Mouse (Mus musculus) layer of hippocampus, adult 2 months (tissue): ENCODE data around the gene Pcnp. TPM values are rescaled to one million over a fixed set of nuclear protein-coding genes. Genes with fewer than 3 reads are reported as not detected.
"Not testable (repeated sequence)": the region's sequence is repeated elsewhere in the genome, so short reads cannot be mapped to it uniquely, and the experiment has no call there.

Experiments
- DNase-seq, 2 experiments: peaks; one replicate each; pipeline ENCODE4 v3.0.0; 2022; ENCODE audit warnings: low spot score in 2 of 2
- H3K27ac ChIP-seq: fragments of 200-600 bp; 2 replicates; pipeline ENCODE4 v1.8.1; 2022
- H3K4me3 ChIP-seq: fragments of 200-600 bp; 2 replicates; pipeline ENCODE4 v1.8.1; 2022; ENCODE audit warnings: mild to moderate bottlenecking
- CTCF ChIP-seq: fragments of 200-600 bp; conservative IDR thresholded peaks from 2 replicates; pipeline ENCODE4 v1.8.1; 2022; ENCODE audit warnings: antibody characterized with exemption, mild to moderate bottlenecking, moderate library complexity
- total RNA-seq, 2 experiments: library from RNA; stranded (reverse); gene quantifications; 2 replicates each; pipeline ENCODE4 v1.2.3; 2021

The Pcnp gene
- total RNA-seq, 2 experiments from 2014 or later = 145 to 161 TPM

GRCm38 (mm10) chr16:56062981-56063380 is 33.4 kb upstream of the Pcnp start:
- no peak for DNase-seq

GRCm38 (mm10) chr16:56061995-56062594 is 32.6 kb upstream of the Pcnp start:
- DNase-seq = no peak

More at GRCm38 (mm10) chr16:56062981-56063380, 33.4 kb upstream of the Pcnp start:
- Histone ChIP-seq H3K4me3 (no peak overlapping the region), H3K27ac (no peak overlapping the region)
- TF ChIP-seq CTCF = no peak

GRCm38 (mm10) chr16:56058151-56058550 is 28.6 kb upstream of the Pcnp start:
- Histone ChIP-seq H3K27ac (no peak overlapping the region), H3K4me3 (no peak overlapping the region)
- DNase-seq = no peak
- TF ChIP-seq CTCF = no peak

More at GRCm38 (mm10) chr16:56061995-56062594, 32.6 kb upstream of the Pcnp start:
- no peak overlapping the region for H3K27ac ChIP-seq
- no peak overlapping the region for H3K4me3 ChIP-seq
- TF ChIP-seq CTCF = no peak

GRCm38 (mm10) chr16:56056944-56057590 is 27.5 kb upstream of the Pcnp start:
- no peak for TF ChIP-seq CTCF
- no peak for DNase-seq
- H3K27ac ChIP-seq = no peak overlapping the region

GRCm38 (mm10) chr16:56055911-56056310 is 26.4 kb upstream of the Pcnp start:
- Histone ChIP-seq H3K27ac (no peak overlapping the region), H3K4me3 (no peak overlapping the region)
- no peak for DNase-seq
- no peak for TF ChIP-seq CTCF

More at GRCm38 (mm10) chr16:56056944-56057590, 27.5 kb upstream of the Pcnp start:
- no peak overlapping the region for H3K4me3 ChIP-seq

GRCm38 (mm10) chr16:56048038-56048437 is 18.5 kb upstream of the Pcnp start, which contains the start of gene Senp7:
TSS of gene Senp7 (plus strand) at chr16:56048338.
- H3K27ac ChIP-seq = peak within 1 kb of the TSS; percentile 61; the same call in 1 of the 2 replicates
- peak within 1 kb of the TSS; percentile 30; the same call in 1 of the 2 replicates for H3K4me3 ChIP-seq
- not testable (repeated sequence) for DNase-seq

- Histone ChIP-seq H3K27ac (peak overlapping the region; percentile 94), H3K4me3 (peak overlapping the region; percentile 89)
- TF ChIP-seq CTCF = no peak
- DNase-seq = no peak
Measured at GRCm38 (mm10) chr16:56038090-56038489, 8.6 kb upstream of the Pcnp start.

GRCm38 (mm10) chr16:56037138-56038010 is 7.8 kb upstream of the Pcnp start, which contains the start of gene Trmt10c:
TSS of gene Trmt10c (minus strand) at chr16:56037819.
- peak; percentile 92 to 95 for DNase-seq
- no peak for TF ChIP-seq CTCF
- H3K27ac ChIP-seq = peak within 1 kb of the TSS; percentile 94
- peak within 1 kb of the TSS; percentile 89 for H3K4me3 ChIP-seq

- TF ChIP-seq CTCF = no peak
- DNase-seq = no peak
Measured at GRCm38 (mm10) chr16:56036501-56036900, 7.0 kb upstream of the Pcnp start.

GRCm38 (mm10) chr16:56034566-56034965 is 5.0 kb upstream of the Pcnp start:
- DNase-seq = no peak
- Histone ChIP-seq H3K27ac (no peak overlapping the region), H3K4me3 (no peak overlapping the region)
- no peak for TF ChIP-seq CTCF

More at GRCm38 (mm10) chr16:56036501-56036900, 7.0 kb upstream of the Pcnp start:
- peak overlapping the region; percentile 89 for H3K4me3 ChIP-seq
- H3K27ac ChIP-seq = no peak overlapping the region

GRCm38 (mm10) chr16:56028722-56029551 is 602 bp downstream of the Pcnp start:
- Histone ChIP-seq H3K4me3 (peak overlapping the region; percentile 84), H3K27ac (peak overlapping the region; percentile 98)
- no peak for TF ChIP-seq CTCF
- peak in 1 of 2 experiments; percentile 32 for DNase-seq

- DNase-seq = no peak
- H3K27ac ChIP-seq = no peak overlapping the region
- no peak for TF ChIP-seq CTCF
- peak overlapping the region; percentile 84 for H3K4me3 ChIP-seq
Measured at GRCm38 (mm10) chr16:56027854-56028629, 1.5 kb downstream of the Pcnp start.
